Mouse (Mus musculus): ENCODE measurements at regions not wholly inside any gene's neighbourhood (a gene's known extent, or its start where the extent isn't known, plus 50 kb on each side); places are given as distances from the start of the nearest gene placed in this dataset.

DNA sequence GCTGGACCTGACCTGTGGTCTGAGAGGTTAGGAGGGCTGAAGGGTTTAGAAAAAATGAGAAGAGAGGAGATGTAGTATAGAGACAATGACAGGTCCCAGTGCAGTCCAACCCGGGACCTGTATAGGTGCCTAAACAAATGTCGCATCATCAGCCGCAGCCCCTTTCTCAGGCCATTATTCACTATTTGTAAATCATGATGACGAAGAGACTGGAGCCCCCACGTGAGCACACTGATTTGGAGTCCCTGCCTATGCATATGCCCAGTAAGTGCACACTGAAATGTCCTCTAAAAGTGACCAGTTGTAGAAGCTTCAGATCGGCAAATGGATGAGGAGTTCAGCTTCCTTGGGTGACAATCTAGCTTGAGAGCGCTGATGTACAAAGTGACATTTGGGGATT lies 96.2 kb upstream of the Mpp6 start:
- Histone ChIP-seq H3K4me2 (ENCODE audit: low read depth, low read length) (no peak overlapping the region), H3K9ac (replicated peaks) (no peak overlapping the region), H3K4me3 (ENCODE audit: low read depth, low read length) (no peak overlapping the region), H3K4me1 (ENCODE audit: insufficient read depth) (peaks cover 9% of the 10 kb centered on the region), H3K36me3 (replicated peaks; ENCODE audit: insufficient read depth, low read length) (no peaks in the 10 kb centered on the region), H3K9me3 (ENCODE audit: low read length) (no peaks in the 10 kb centered on the region), H3K27me3 (ENCODE audit: insufficient read depth, low read length) (no peaks in the 10 kb centered on the region), H3K27ac (ENCODE audit: low read depth) (no peak overlapping the region)
- 83% methylated on average over 7 of the region's 7 CpGs for WGBS (ENCODE audit: insufficient replicate concordance)
- no peak for DNase-seq
- ATAC-seq: no peak
- TF ChIP-seq EP300 (IDR thresholded peaks at IDR 0.05; ENCODE audit: low read depth) (no peak), CTCF (IDR thresholded peaks at IDR 0.05; ENCODE audit: low read depth) (no peak)

DNA sequence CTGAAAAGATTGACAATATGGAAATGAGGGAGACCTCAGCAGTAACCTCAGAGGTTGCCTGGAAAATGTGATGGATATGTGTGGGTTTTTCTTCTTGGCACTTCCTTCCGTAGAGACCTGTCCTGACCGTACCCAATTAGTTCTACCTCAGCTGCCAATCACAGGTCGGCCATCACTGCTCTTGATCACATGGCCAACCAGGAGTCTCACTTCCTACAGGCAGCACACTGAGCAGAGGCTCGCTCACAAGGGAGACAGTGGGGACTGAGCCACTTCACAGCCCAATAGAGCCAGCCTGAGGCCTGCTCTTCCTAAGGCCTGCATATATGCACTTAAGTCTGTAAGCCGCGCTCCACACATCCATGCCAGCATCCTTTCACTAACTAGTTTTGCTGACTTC lies 82.1 kb upstream of the Mpp6 start:
- no peaks in the 10 kb centered on the region for H3K4me1 ChIP-seq (ENCODE audit: insufficient read depth)
- H3K9ac ChIP-seq (replicated peaks): no peak overlapping the region
- no peaks in the 10 kb centered on the region for H3K36me3 ChIP-seq (replicated peaks; ENCODE audit: insufficient read depth, low read length)
- no peak overlapping the region for H3K4me3 ChIP-seq (ENCODE audit: low read depth, low read length)
- no peak overlapping the region for H3K4me2 ChIP-seq (ENCODE audit: low read depth, low read length)
- no peak overlapping the region for H3K27ac ChIP-seq (ENCODE audit: low read depth)
- DNase-seq (no peak), ATAC-seq (no peak)
- TF ChIP-seq EP300 (IDR thresholded peaks at IDR 0.05; ENCODE audit: low read depth) (no peak), CTCF (IDR thresholded peaks at IDR 0.05; ENCODE audit: low read depth) (no peak)
- no peaks in the 10 kb centered on the region for H3K9me3 ChIP-seq (ENCODE audit: low read length)
- no peaks in the 10 kb centered on the region for H3K27me3 ChIP-seq (ENCODE audit: insufficient read depth, low read length)
- WGBS (ENCODE audit: insufficient replicate concordance): 85% methylated on average over 6 of the region's 6 CpGs

DNA sequence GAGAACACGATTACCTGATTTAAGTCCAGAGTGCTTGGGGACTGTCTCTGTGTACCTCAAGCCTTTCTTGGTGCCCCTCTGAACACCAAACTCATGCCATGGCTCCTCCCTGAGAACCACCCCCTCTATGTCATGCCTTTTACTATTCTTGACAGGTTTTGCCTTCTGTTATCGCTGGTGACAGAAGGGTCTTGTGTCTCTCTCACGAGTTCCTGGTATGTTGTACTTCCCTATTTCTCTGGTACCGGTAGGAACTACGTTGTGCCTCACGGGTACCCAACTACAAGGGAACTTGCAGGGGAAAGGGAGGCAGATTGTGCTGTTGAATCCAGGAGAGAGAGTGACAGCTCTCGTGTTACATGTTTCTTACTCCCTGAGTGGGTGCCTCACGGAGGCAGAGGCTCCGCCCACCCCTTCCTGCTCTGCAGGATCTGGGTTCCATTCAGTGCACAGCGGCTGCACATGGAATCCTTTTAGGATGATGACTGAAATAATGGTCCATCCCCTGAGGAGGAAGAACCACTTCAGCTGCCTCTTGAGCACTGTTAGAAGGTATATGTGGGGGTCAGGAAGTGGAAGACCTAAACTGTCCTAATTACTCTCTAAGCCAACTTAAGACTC lies 80.0 kb upstream of the Mpp6 start:
- Histone ChIP-seq H3K36me3 (replicated peaks; ENCODE audit: insufficient read depth, low read length) (no peaks in the 10 kb centered on the region), H3K4me2 (ENCODE audit: low read depth, low read length) (0 out of 2 replicates have a peak overlapping the region, but pooled peaks have one; percentile 9), H3K4me1 (ENCODE audit: insufficient read depth) (no peaks in the 10 kb centered on the region), H3K9me3 (ENCODE audit: low read length) (no peaks in the 10 kb centered on the region), H3K9ac (replicated peaks) (no peak overlapping the region), H3K27ac (ENCODE audit: low read depth) (no peak overlapping the region), H3K4me3 (ENCODE audit: low read depth, low read length) (no peak overlapping the region), H3K27me3 (ENCODE audit: insufficient read depth, low read length) (0 out of 2 replicates have a peak, but pooled peaks cover 4% of the 10 kb centered on the region)
- WGBS (ENCODE audit: insufficient replicate concordance): 29% methylated on average over 10 of the region's 10 CpGs
- no peak for TF ChIP-seq CTCF (IDR thresholded peaks at IDR 0.05; ENCODE audit: low read depth)
- no peak for TF ChIP-seq EP300 (IDR thresholded peaks at IDR 0.05; ENCODE audit: low read depth)
- ATAC-seq: no peak
- no peak for DNase-seq

DNA sequence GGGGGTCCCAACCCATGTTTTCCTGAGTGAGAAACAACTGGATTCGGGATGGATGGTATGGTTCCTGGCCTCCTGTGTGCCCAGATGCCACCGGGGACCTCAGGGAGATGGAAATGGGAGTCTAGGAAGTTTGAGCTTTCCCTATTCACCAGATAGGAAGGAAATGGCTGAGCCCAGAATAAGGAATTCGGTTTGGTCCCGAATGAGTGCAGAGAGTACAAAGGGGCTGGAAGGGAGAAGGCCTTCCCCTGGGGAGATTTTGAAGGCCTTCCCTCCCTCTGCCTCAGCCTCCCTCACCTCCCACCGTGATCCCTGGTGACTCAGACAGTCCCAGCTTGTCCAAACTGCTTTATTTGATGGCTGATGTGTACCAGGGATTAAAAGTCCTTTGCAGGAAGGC lies 78.7 kb upstream of the Mpp6 start:
- TF ChIP-seq EP300 (IDR thresholded peaks at IDR 0.05; ENCODE audit: low read depth) (no peak), CTCF (IDR thresholded peaks at IDR 0.05; ENCODE audit: low read depth) (no peak)
- no peak for DNase-seq
- WGBS (ENCODE audit: insufficient replicate concordance): 76% methylated on average over 5 of the region's 5 CpGs
- H3K4me2 ChIP-seq (ENCODE audit: low read depth, low read length): no peak overlapping the region
- no peak overlapping the region for H3K9ac ChIP-seq (replicated peaks)
- H3K27ac ChIP-seq (ENCODE audit: low read depth): no peak overlapping the region
- H3K9me3 ChIP-seq (ENCODE audit: low read length): no peaks in the 10 kb centered on the region
- ATAC-seq: no peak
- no peak overlapping the region for H3K4me3 ChIP-seq (ENCODE audit: low read depth, low read length)
- H3K4me1 ChIP-seq (ENCODE audit: insufficient read depth): no peaks in the 10 kb centered on the region
- no peaks in the 10 kb centered on the region for H3K36me3 ChIP-seq (replicated peaks; ENCODE audit: insufficient read depth, low read length)
- 0 out of 2 replicates have a peak, but pooled peaks cover 4% of the 10 kb centered on the region for H3K27me3 ChIP-seq (ENCODE audit: insufficient read depth, low read length)

- WGBS (ENCODE audit: insufficient replicate concordance): 62% methylated on average over 15 of the region's 15 CpGs
- DNase-seq (no peak), ATAC-seq (no peak)
- H3K9ac ChIP-seq (replicated peaks): no peak overlapping the region
- H3K27ac ChIP-seq (ENCODE audit: low read depth): no peak overlapping the region
- H3K36me3 ChIP-seq (replicated peaks; ENCODE audit: insufficient read depth, low read length): no peaks in the 10 kb centered on the region
- peaks cover 2% of the 10 kb centered on the region; the same call in 1 of the 2 replicates for H3K4me1 ChIP-seq (ENCODE audit: insufficient read depth)
- H3K9me3 ChIP-seq (ENCODE audit: low read length): no peaks in the 10 kb centered on the region
- 0 out of 2 replicates have a peak, but pooled peaks cover 4% of the 10 kb centered on the region for H3K27me3 ChIP-seq (ENCODE audit: insufficient read depth, low read length)
- TF ChIP-seq EP300 (IDR thresholded peaks at IDR 0.05; ENCODE audit: low read depth) (no peak), CTCF (IDR thresholded peaks at IDR 0.05; ENCODE audit: low read depth) (no peak)
- no peak overlapping the region for H3K4me3 ChIP-seq (ENCODE audit: low read depth, low read length)
- H3K4me2 ChIP-seq (ENCODE audit: low read depth, low read length): no peak overlapping the region
Observed at GRCm38 (mm10) chr6:50032894-50033595, 77.0 kb upstream of the Mpp6 start.

DNA sequence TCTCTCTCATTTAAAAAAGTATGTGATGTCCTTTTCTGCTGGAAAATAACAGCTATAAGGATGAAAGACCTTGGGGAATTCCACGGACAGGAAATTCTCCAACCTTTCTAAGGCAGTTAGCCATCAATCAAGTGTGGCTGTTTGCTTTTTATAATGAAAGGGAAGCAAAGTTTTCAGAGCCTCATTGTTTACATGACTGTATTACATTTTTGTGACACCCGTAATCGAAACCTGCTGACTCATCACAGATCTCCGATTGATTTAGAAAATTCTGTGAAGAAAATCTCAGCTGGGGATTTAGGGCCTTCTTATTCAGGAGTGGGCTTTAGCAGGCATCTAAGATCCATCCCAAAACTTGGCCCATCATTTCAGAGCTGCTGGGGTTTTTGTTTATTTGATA lies 72.4 kb upstream of the Mpp6 start:
- TF ChIP-seq EP300 (IDR thresholded peaks at IDR 0.05; ENCODE audit: low read depth) (no peak), CTCF (IDR thresholded peaks at IDR 0.05; ENCODE audit: low read depth) (no peak)
- DNase-seq: no peak
- Histone ChIP-seq H3K36me3 (replicated peaks; ENCODE audit: insufficient read depth, low read length) (no peaks in the 10 kb centered on the region), H3K4me3 (ENCODE audit: low read depth, low read length) (peak overlapping the region; percentile 26; the same call in 1 of the 2 replicates), H3K27ac (ENCODE audit: low read depth) (no peak overlapping the region), H3K9me3 (ENCODE audit: low read length) (no peaks in the 10 kb centered on the region), H3K27me3 (ENCODE audit: insufficient read depth, low read length) (0 out of 2 replicates have a peak, but pooled peaks cover 4% of the 10 kb centered on the region), H3K4me2 (ENCODE audit: low read depth, low read length) (peak overlapping the region; percentile 52), H3K9ac (replicated peaks) (no peak overlapping the region), H3K4me1 (ENCODE audit: insufficient read depth) (peaks cover 9% of the 10 kb centered on the region; the same call in 1 of the 2 replicates)
- 31% methylated on average over 4 of the region's 4 CpGs for WGBS (ENCODE audit: insufficient replicate concordance)
- no peak for ATAC-seq
